In the genomic region with DNA sequence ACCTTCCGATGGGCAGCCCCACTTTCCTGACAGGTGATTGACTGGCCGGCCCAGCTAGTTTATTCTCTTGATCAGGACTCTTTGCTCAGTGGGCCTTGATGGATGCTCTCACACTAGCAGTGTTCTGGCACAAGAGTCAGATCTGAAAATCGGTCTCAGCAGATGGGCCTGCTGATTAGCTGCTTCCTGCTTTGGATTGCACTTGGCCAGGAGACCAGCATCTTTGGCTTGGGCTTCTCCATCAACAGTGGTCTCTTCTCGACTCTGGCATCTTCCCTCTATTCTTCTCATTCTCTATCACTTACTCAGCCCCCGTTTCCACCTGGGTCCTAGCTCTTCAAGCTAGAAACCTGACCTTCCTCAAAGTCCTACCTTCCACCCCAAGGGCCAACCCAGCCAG, we compare ENCODE assay signal across 15 mouse cellular contexts.
"Had no signal": no experiment of that assay in that cellular context is flagged by ENCODE, and none has a peak within 500 bp of the region (broad histone marks: within the 10 kb centered on the region; RNA-seq: fewer than 3 reads in every experiment).

No protein-coding gene starts in this region.

- H3K4me2 ChIP-seq: liver, embryonic 13.5 days had no signal

- H3K9me3 ChIP-seq: liver, embryonic 13.5 days had no signal

- H3K4me3 ChIP-seq: layer of hippocampus, adult 2 months; left cerebral cortex, adult 2 months; liver, embryonic 13.5 days had no signal

- H3K27ac ChIP-seq: kidney, postnatal 0 days; layer of hippocampus, adult 2 months; left cerebral cortex, adult 2 months; liver, embryonic 13.5 days; macrophage; stomach, postnatal 0 days had no signal

- H3K9ac ChIP-seq: liver, embryonic 13.5 days had no signal

- H3K4me1 ChIP-seq: liver, embryonic 13.5 days had no signal

- H3K27me3 ChIP-seq: liver, embryonic 13.5 days had no signal

- H3K36me3 ChIP-seq: liver, embryonic 13.5 days had no signal

- DNase-seq: kidney, adult 9 months; kidney, postnatal 25 days; layer of hippocampus, postnatal 36 days; liver, embryonic 13.5 days; lung, adult 2 months; midbrain, embryonic 14.5 days; right cerebral cortex, adult 18-20 months; right cerebral cortex, postnatal 14 days; right cerebral cortex, postnatal 4 days; thymus, postnatal 25 days had no signal
